Mouse (Mus musculus) ovary, postnatal 14 days (tissue): ENCODE data around the gene Txnrd2.

Experiments
- DNase-seq: peaks from one replicate; pipeline ENCODE4 v3.0.0; 2022; ENCODE audit warnings: low spot score

Gene Txnrd2

DNA sequence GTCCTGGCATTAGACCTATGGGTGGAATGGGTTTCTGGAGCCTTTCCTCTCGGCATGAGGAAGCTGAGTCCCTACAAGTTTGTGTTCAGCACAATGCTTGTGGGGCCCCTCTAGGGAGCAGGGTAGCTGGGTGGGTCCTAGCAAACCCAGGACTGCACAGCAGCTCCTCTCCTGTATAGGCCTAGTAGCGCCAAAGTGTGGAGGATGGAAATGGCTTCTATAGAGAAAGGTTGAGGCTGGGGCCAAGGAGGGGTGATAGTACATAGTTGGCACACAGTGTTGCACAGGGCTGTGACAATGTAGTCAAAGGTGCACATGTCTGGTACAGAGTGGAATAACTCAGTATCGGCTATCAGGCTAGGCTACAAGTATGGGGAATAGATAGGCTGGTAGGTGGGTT is 32.1 kb upstream of the Txnrd2 start:
- DNase-seq, result no peak

DNA sequence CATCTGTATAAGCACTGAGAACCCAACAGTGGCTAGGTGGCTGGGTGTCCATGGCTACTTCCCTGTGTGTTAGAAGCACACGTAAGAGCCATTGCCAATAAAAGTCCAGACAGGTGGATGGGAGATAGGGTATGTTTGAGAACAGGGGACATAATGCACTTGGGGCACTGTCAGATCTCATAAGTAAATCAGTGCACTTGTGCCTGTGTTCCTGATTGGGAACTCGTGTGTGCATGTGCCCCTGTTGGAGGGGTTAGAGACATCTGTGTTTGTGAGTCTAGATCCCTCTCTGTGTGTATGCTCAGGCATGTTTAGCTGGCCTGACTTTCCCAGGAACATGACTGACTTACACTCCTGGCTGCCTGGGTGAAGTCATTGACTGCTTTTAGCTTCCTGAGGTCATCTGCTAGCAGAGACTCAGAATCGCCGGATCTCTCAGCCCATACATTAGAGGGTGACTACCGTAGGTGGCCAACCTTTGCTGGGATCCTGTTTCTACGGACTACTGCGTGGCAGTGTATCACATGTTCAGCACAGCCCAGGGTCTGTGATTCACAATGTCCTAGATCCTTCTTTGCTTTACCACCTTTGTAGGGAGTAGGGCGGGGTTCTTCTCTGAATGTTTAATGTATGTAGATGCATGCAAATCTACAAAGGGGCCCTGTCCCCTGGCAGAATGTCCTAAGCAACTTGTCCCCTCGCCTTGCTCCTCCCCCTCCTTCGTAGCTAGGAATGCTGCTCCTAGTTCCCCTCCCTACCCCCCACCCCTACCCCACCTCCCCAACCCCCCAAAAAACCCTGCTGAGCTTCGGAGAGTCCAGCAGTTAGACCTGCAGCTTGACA is 31.2 kb upstream of the Txnrd2 start:
- DNase-seq, result no peak

DNA sequence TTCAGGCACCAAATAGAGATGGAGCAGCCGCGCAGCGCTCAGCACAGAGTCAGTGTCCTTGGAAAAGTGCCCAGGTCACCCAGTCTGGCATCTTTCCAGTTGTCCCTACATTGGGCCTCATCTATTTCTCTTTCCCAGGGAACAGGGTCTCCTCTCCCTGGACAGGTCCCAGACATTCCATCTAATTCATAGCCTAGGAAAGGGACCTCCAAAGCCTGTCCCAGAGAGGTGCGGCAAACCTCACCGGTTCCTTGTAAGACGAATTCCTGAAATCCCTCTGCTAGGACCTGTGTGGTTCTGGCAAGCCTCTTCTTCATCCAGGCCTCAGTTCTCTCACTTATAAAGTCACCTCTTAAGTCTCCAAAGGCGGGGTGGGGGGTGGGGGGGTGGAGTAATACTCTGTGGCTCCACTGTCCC is 30.6 kb upstream of the Txnrd2 start:
- no peak for DNase-seq

DNA sequence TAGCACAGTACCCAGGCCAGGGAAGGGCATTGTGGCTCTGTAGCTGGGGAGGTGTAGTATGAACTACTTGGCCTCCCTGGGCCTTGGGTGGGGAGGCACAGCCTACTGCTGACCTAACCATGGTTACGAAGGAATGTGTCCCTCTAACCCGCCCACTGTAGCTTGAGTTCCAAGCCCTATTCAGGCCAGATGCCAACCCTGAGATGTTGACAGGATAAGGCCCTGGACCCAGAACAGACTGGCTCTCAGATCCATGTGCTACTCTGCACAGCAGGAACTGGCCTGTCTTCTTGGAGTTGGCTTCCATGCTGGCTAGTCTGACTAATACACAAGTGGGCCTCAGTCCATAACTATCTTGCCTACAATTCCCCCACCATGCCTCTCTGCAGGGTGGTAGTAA is 30.0 kb upstream of the Txnrd2 start:
- DNase-seq, result no peak

GRCm38 (mm10) chr16:18396791-18397621 is 29.2 kb upstream of the Txnrd2 start:
- no peak for DNase-seq

DNA sequence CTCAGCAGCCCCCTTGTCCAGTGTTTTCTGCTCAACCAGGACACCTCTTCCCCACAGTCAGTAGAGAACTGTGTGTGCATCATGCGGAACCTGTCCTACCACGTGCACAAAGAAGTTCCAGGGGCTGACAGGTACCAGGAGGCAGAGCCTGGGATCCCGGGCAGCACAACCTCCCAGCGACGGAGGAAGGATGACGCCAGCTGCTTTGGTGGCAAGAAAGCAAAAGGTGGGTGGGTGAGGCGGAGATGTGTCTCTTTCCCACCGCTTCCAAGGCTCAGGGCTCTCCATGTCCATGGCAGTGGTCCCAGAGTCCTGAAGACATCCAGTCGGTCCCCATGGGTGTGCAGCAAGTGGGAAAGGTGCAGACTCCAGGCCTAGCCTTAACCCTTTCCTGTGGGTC is 26.2 kb upstream of the Txnrd2 start:
- no peak for DNase-seq

- no peak for DNase-seq
Measured at GRCm38 (mm10) chr16:18400472-18401216, 25.5 kb upstream of the Txnrd2 start.

DNA sequence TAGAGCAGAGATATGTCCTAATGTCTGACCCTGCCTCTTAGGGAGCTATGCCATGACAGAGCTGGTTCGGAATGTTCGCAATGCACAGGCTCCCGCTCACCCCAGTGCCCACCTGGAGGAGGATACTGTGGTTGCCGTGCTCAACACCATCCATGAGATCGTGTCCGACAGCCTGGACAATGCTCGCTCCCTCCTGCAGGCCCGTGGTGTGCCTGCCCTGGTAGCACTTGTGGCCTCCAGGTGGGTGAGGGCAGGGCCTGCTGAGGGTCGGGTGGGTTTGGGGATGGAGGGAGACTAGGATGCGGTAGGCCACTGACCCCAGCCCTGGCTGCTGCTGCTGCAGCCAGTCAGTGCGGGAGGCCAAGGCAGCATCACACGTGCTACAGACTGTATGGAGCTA is 22.9 kb upstream of the Txnrd2 start:
- DNase-seq, result no peak

- no peak for DNase-seq
Measured at GRCm38 (mm10) chr16:18405091-18405854, 20.9 kb upstream of the Txnrd2 start.

DNA sequence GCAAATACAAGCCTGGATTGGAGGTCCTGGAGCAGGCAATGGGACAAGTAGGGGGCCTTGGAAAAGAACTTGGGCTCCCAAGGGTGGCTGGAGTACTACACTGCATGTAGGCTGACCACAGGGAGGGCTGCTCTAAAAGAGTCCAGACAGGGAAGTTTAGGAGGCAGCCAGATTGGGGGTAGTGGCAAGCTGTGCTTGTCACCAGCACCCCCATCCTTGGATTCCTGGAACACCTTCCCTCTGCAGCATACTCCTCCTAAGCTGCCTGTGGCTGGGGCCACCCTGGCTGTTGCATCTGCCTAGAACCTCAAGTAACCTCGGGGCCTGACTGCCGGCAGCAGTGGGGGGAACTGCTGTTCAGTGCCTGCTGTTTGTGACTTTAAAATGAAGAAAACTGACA is 20.3 kb upstream of the Txnrd2 start:
- DNase-seq, result no peak

DNA sequence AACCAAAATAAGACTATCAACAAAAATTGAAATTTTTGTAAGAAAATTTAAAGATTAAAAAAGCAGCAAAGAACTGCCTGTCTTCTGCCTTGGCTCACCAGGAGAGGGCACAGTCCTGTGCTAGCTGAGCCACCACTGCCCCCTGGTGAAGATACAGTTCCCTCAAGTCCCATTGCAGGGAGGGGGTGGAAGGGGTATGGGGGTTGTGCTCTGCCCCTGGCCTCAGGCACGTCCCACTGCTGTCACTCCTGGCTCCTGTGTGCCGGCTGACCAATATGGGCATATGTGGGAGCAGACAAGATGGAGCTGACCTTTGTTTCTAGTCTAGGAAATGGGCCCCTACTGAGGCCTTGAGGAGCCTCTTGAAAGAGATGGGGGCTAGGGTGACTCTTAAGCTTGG is 19.9 kb upstream of the Txnrd2 start:
- DNase-seq, result peak; percentile 50

- DNase-seq, result no peak
Measured at GRCm38 (mm10) chr16:18407912-18408311, 18.3 kb upstream of the Txnrd2 start.

DNA sequence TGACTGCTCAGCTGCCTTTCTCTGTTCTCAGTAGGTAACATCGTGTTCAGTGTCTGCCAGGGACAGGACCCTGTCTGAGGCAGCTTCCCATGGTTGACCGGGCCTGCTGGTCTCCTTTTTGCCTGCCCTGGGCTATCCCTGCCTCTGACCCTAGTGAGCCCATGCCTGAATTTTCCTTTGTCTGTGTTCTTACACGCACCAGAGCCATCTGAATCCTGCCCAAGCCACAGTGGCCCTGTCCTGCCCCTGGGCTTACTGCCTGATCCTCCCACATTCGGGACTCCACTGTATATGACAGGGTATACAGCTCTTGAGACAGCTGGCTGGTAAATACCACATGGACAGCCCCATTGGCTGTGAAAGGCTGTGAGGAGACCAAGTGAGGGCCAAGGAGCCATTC is 16.4 kb upstream of the Txnrd2 start:
- no peak for DNase-seq

DNA sequence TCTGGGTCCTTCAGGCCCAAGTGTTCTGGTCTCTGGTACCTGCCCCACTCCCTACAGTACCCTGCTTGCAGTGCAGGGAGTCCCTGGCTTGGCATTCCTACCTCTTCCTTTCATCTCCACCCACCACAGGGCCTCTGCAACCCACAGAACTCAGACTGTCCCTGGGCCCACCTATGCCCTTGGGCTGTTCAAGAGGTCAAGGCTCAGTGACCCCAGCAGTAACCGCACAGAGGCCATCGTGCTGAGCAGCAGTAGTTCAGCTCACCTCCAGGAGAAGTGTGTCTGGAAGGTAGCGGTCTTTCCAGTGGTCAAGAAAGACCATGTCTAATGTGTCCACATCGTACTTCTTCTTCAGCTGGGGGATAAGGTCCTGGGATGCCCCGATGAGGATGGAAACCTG is 15.8 kb upstream of the Txnrd2 start:
- no peak for DNase-seq

DNA sequence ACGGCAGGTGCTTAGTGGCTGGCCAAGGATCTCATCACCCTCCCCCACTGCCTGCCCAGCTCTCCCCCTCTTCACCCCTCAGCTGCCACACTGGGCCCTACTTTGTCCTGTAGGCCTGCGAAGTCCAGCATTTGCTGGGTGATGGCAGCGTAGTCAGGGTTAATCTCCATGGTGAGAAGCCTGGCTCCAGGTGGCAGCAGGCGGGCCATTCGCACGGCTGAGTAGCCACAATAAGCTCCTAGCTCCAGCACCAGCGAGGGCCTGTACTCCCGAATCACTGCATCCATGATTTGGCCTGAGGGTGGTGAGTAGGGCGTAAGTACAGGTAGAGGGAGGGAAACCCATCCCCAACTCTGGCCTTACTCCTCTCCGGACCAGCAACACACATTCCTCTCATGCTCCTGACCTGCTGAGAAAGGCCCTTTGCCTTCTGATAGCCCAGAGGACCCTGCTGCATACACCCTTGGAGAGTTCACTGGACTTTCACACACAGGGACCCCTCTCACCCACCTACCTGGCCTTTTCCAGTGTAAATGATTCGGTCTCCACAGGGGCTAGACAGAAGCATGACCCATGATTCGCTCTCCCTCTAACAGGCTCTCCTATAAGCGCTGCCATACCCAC is 15.0 kb upstream of the Txnrd2 start:
- no peak for DNase-seq

DNA sequence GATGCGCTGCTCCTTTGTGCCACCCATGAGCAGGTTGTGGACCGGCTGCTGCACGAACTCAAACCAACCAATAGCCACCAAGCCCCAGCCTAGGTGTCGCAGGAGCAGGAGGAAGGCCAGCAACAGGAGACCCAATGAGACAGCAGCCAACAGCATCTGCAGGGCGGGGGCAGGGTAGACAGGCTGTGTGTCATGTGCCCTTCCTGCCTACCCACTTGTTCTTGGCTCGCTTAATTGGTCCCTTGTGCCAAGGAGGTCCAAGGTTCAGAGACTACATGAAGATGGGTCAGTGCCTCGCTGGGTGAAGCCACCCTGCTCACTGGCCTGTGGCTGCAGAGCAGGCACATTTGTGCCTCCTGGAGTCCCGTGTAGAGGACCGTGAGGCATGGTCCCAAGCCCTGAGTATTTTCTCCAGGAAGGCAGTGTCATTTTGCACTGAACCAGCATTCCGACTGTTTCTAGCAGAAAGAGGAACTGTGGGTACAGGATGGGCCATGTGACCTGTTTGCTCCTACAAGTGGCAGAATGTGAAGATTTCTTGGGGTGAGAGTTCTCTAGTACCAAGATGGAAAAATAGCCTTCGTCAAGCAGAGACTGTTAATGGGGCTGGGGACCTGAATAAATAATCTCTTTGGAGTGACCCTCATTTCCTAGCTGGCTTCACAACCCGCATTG is 14.2 kb upstream of the Txnrd2 start:
- DNase-seq, result no peak

- no peak for DNase-seq
Measured at GRCm38 (mm10) chr16:18413032-18413816, 13.0 kb upstream of the Txnrd2 start.

DNA sequence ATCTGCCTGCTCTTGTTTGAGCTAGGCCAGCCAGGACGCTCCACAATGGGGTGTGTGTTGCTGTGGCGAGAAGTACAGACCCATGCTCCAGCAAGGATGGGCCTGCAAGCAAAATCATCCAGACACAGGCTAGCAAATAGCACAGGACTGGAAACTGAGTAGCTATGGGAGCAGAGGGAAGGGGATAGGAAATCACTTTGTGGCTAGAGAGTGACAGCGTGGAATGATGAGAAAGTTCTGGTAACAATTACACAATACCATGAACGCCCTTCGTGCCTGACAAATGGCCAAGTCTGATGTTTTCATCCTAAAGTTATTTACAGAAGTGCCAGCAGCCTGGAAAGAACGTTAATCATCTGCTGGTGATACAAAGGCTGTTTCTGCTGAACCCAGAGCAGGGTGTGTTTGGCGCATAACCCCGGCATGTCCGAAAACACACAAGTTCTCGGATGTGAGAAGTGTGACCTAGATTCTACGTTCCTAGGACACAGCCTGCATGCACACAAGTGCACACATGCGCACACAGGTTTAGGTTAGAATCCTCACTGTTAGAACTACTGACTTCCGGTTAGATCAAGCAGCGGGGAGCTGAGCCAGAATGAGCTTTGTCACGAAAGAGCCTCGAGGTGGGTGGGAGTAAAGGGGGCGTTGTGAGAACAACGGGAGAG is 10.0 kb upstream of the Txnrd2 start:
- DNase-seq, result peak; percentile 48

GRCm38 (mm10) chr16:18416837-18417236 is 9.3 kb upstream of the Txnrd2 start:
- DNase-seq, result no peak
